Mouse (Mus musculus) heart, postnatal 0 days (tissue): ENCODE data around the gene Ppil1. TPM values are rescaled to one million over a fixed set of nuclear protein-coding genes. Genes with fewer than 3 reads are reported as not detected.
A peak's percentile ranks its signal among the peaks of the same experiment; 100 is the strongest.
"Not testable (repeated sequence)": the region's sequence is repeated elsewhere in the genome, so short reads cannot be mapped to it uniquely, and the experiment has no call there.

Experiments used
- ATAC-seq: fragments of 200-750 bp; cut with Nextera tagmentation; 2 replicates; pipeline ENCODE4 v1.8.0; 2017; ENCODE audit warnings: low read depth, moderate number of reproducible peaks, moderate library complexity; ENCODE audit not compliant: insufficient read depth
- DNase-seq: peaks from one replicate; pipeline ENCODE4 v3.0.0-alpha.2; 2016; ENCODE audit warnings: low spot score
- H3K27ac ChIP-seq: fragments of 300-500 bp; sonication (generic); 2 replicates; pipeline ENCODE4 v1.5.1; 2014; ENCODE audit warnings: low read depth, mild to moderate bottlenecking
- H3K27me3 ChIP-seq: fragments of 300-500 bp; sonication (generic); 2 replicates; pipeline ENCODE4 v1.6.1; 2014; ENCODE audit warnings: low read length, mixed read lengths; ENCODE audit not compliant: control insufficient read depth, insufficient read depth
- H3K36me3 ChIP-seq: fragments of 300-500 bp; sonication (generic); replicated peaks from 2 replicates; pipeline ENCODE4 v1.6.1; 2014; ENCODE audit warnings: low read length, mixed read lengths; ENCODE audit not compliant: control insufficient read depth, insufficient read depth
- H3K4me1 ChIP-seq: fragments of 300-500 bp; sonication (generic); 2 replicates; pipeline ENCODE4 v1.6.1; 2014; ENCODE audit warnings: antibody characterized with exemption; ENCODE audit not compliant: control insufficient read depth, insufficient read depth
- H3K4me2 ChIP-seq: fragments of 300-500 bp; sonication (generic); 2 replicates; pipeline ENCODE4 v1.6.1; 2014; ENCODE audit warnings: low read depth, mild to moderate bottlenecking, low read length, moderate library complexity
- H3K4me3 ChIP-seq: fragments of 300-500 bp; sonication (generic); 2 replicates; pipeline ENCODE4 v1.5.1; 2014; ENCODE audit warnings: low read depth, low read length
- H3K9ac ChIP-seq: fragments of 300-500 bp; sonication (generic); replicated peaks from 2 replicates; pipeline ENCODE4 v1.6.1; 2014; ENCODE audit warnings: low read depth, low read length, mixed read lengths
- H3K9me3 ChIP-seq: fragments of 300-500 bp; sonication (generic); replicated peaks from 2 replicates; pipeline ENCODE4 v1.6.1; 2016; ENCODE audit warnings: low read length; ENCODE audit not compliant: control insufficient read depth
- CTCF ChIP-seq: IDR thresholded peaks from 2 replicates; pipeline ENCODE4 v1.5.1; 2016; ENCODE audit warnings: antibody characterized with exemption, control low read depth, low read depth
- EP300 ChIP-seq: IDR thresholded peaks from 2 replicates; pipeline ENCODE4 v1.6.1; 2016; ENCODE audit warnings: antibody characterized with exemption, low read depth
- WGBS: fragments of 180-500 bp; shearing (Covaris S2); extraction: QIAGEN DNeasy Blood & Tissue Kit; methylation state at CpG from one replicate; pipeline ENCODE4 v1.1.7; 2014; 5-methylcytosine and 5-hydroxymethylcytosine counted together
- polyA plus RNA-seq: library from polyadenylated mRNA; unstranded; fragments of >200 nt; fragmentation: Nextera tagmentation; extraction: Ambion mirVana; gene quantifications from 2 replicates; pipeline ENCODE4 v1.2.1, GENCODE M21; 2015
- total RNA-seq: library from RNA; depleted of rRNA; stranded (reverse); fragments of >200 nt; gene quantifications from 2 replicates; pipeline ENCODE4 v1.2.3, GENCODE M21; 2014; ENCODE audit warnings: low replicate concordance

The Ppil1 gene
- total and polyA plus RNA-seq, 2 experiments from 2014 or later, result 46.3 to 75.5 TPM

DNA sequence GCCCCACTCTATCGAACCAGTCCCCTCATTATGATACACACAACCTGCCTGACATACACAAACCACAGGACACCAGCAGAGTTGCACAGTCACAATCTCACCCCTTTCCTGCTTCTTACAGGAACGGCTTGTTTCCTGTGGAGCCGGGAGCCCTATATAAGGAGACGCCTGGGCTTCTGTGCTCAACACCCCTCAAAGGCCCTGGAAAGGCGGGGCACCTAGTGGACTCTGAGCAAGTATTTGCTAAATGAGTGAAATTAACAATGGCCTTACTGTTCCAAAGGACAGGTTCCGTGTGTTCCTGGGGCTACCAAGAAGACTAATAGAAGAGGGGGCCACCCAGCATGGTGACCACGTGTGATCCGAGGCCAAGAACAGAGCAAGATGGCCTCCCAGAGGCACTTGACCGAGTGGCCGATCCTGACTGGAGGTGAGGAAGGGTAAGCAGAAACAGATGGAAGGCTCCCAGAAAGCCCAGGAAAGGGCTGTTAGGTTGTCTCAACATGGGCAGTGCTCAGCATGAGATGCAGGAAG is 5.9 kb downstream of the Ppil1 start:
- DNase-seq (no peak), ATAC-seq (no peak)
- Histone ChIP-seq H3K4me2 (no peak overlapping the region), H3K9me3 (no peaks in the 10 kb centered on the region), H3K36me3 (peaks cover 24% of the 10 kb centered on the region), H3K27me3 (no peaks in the 10 kb centered on the region), H3K4me1 (peaks cover 48% of the 10 kb centered on the region), H3K27ac (peak overlapping the region; percentile 92), H3K9ac (no peak overlapping the region), H3K4me3 (no peak overlapping the region)
- TF ChIP-seq EP300 (no peak), CTCF (no peak)
- 72% methylated on average over 10 of the region's 10 CpGs for WGBS

DNA sequence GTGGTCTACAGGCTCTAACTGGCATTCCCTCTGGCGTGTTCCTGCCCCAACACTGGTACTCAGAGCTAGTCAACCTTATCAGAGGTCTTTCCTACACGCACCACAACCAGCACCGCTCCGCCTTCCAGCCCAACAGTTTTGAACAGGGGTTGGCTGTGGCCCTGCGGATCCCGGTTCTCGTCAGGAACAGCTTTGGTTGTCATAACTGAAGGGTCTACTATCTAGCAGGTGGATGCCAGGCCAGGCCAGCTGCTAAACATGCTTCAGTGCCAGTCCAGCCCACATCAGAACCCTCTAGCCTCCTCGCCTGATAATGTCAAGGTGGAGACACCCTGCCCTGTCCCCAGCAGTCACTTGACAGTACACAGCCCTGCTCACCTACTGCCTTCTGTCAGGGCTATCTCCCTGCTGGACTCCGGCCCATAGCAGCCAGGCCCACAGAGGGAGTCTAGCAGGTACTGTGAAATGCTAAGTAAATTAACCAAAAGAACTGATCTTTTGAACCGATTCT is 6.9 kb downstream of the Ppil1 start:
- Histone ChIP-seq H3K4me1 (peaks cover 51% of the 10 kb centered on the region), H3K36me3 (peaks cover 24% of the 10 kb centered on the region), H3K27me3 (no peaks in the 10 kb centered on the region), H3K4me2 (no peak overlapping the region; the same call in 1 of the 2 replicates), H3K27ac (peak overlapping the region; percentile 92), H3K9ac (no peak overlapping the region), H3K9me3 (no peaks in the 10 kb centered on the region), H3K4me3 (no peak overlapping the region)
- peak; percentile 84 for ATAC-seq
- WGBS, result 43% methylated on average over 10 of the region's 10 CpGs
- DNase-seq, result peak; percentile 93
- TF ChIP-seq CTCF, result no peak
- peak; percentile 100 for TF ChIP-seq EP300

DNA sequence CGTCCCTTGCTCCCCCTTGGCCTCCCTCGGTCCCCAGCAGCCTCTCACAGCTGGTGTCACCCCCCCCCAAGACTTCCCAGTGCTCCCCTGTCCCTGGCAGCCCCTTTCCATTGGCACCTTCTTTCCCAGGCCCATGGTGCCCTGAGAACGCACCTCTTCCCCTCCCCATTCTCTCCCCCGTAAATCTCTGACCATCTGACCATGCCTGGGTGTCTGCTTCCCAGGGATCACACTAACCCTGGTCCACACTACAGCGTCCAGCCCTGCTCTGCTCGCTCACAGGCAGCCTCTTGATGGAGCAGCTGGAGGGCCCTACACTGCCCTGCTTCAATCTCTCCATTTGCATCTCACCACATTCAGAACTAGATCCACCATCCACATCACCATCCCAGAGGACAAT is 7.5 kb downstream of the Ppil1 start:
- Histone ChIP-seq H3K36me3 (peaks cover 25% of the 10 kb centered on the region), H3K4me3 (no peak overlapping the region), H3K4me2 (peak overlapping the region; percentile 19), H3K27ac (peak overlapping the region; percentile 92), H3K9me3 (no peaks in the 10 kb centered on the region), H3K9ac (no peak overlapping the region), H3K4me1 (peaks cover 55% of the 10 kb centered on the region), H3K27me3 (no peaks in the 10 kb centered on the region)
- ATAC-seq (peak; percentile 1; the same call in 1 of the 2 replicates), DNase-seq (no peak)
- TF ChIP-seq CTCF, result no peak
- no peak for TF ChIP-seq EP300
- 41% methylated on average over 6 of the region's 6 CpGs for WGBS

DNA sequence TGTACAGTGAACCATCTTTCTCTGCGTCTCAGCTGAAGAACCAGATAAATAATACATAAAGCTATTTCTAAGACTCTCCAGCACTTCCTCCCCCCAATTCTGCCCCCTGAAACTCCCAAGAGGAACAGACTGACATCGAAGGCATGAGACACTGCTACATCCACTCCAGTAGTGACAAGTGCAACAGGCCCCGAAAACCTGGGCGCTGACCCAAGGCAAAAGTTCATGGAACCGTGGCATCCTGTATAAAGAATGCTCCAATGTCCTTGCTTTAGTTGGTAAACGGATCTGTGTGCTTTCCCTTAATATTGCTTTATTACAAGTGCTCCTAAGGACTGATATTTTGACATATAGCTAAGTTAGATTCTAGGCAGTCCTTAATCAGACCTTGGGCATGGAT is 9.2 kb downstream of the Ppil1 start:
- not testable (repeated sequence) for H3K9ac ChIP-seq, DNase-seq, H3K27me3 ChIP-seq, H3K4me3 ChIP-seq, H3K4me2 ChIP-seq, H3K9me3 ChIP-seq, ATAC-seq
- peaks cover 16% of the 10 kb centered on the region for H3K36me3 ChIP-seq
- peak overlapping the region; percentile 93 for H3K27ac ChIP-seq
- peaks cover 72% of the 10 kb centered on the region for H3K4me1 ChIP-seq
- WGBS, result 83% methylated on average over 6 of the region's 6 CpGs

DNA sequence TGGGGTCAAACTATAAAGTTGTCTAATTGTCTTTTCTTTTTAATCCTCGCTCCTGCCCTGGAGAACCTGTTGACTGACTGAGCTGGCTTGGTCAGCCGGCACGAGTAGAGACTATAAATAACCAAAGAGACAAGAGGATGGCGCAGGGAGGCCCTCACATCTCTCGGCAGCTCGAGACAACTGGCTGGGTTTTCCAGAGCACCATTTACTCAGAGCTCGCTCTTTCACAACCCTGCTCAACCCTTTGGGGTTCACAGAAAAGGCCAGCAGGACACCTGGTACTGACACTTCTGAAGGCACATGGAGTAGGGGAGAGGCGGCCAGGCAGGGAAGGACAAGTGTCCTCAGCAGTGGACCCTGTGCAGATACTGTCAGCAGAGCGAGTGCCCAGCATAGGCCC is 10.3 kb downstream of the Ppil1 start:
- H3K27ac ChIP-seq, result peak overlapping the region; percentile 93
- peaks cover 83% of the 10 kb centered on the region for H3K4me1 ChIP-seq
- no peaks in the 10 kb centered on the region for H3K9me3 ChIP-seq
- peaks cover 13% of the 10 kb centered on the region for H3K36me3 ChIP-seq
- no peak for DNase-seq
- 40% methylated on average over 9 of the region's 9 CpGs for WGBS
- no peaks in the 10 kb centered on the region for H3K27me3 ChIP-seq
- no peak for ATAC-seq
- no peak for TF ChIP-seq CTCF
- TF ChIP-seq EP300, result no peak
- H3K4me3 ChIP-seq, result no peak overlapping the region
- H3K4me2 ChIP-seq, result no peak overlapping the region
- no peak overlapping the region for H3K9ac ChIP-seq

DNA sequence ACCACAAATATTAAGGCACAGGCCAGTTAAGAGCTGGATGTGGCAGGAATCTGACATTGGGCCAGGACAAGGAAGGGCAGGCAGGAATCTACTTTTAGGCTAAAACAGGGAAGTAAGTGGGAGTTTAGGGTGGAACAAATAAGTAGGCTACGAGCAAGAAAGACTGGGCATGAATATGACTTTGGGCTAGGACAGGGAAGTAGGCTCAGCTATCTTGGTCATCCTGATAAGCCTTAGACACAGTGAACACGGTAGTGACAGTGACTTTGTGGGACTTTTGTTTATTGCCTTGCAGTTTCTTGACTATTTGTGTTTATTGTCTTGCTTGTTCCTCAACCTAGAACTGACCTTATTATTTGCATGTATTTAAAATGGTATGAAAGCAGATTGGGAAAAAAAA is 10.8 kb downstream of the Ppil1 start:
- WGBS, result 50% methylated on average over 2 of the region's 2 CpGs
- Histone ChIP-seq H3K36me3 (peaks cover 12% of the 10 kb centered on the region), H3K9ac (no peak overlapping the region), H3K9me3 (no peaks in the 10 kb centered on the region), H3K27me3 (no peaks in the 10 kb centered on the region), H3K4me2 (no peak overlapping the region), H3K4me1 (peaks cover 84% of the 10 kb centered on the region), H3K4me3 (no peak overlapping the region), H3K27ac (peak overlapping the region; percentile 93)
- DNase-seq (no peak), ATAC-seq (no peak)
- no peak for TF ChIP-seq CTCF
- no peak for TF ChIP-seq EP300
